Mouse (Mus musculus) induced T-regulatory cell, adult 2 months (primary cell): ENCODE results near the gene Mapkapk2.
A peak's percentile ranks its signal among the peaks of the same experiment; 100 is the strongest.

Experiments used
- DNase-seq: peaks from one replicate; pipeline ENCODE4 v3.0.0-alpha.2; 2012; ENCODE audit warnings: low read depth

Gene Mapkapk2

DNA sequence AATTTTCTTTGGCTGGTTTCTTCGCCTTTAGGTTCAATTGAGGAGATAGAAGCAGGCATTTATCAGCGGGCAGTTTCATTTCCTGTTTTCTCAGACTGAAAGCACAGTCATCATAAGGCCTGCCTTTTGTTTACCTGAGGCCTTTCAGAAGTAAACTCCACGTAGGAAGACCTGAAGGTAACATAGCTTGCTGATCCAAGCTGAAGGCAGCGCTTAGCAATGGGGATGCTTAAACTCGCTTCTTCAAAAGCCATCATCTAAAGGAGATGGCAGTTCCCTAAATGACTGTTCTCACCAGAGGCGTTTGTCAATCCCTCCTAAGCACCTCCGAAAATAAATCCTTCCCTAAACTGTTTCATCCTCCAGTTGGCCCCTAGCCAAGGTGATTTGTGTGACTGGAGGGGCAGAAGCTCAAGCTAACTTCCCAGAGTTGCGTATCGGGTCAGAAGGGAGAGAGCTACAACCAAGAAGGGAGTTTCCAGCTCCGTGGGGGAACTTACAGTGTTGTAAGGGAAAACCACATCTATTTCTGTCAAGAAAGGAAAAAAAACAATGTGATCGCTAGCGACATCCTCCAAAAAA, 13.0 kb upstream of the Mapkapk2 start:
- DNase-seq: peak; percentile 89

DNA sequence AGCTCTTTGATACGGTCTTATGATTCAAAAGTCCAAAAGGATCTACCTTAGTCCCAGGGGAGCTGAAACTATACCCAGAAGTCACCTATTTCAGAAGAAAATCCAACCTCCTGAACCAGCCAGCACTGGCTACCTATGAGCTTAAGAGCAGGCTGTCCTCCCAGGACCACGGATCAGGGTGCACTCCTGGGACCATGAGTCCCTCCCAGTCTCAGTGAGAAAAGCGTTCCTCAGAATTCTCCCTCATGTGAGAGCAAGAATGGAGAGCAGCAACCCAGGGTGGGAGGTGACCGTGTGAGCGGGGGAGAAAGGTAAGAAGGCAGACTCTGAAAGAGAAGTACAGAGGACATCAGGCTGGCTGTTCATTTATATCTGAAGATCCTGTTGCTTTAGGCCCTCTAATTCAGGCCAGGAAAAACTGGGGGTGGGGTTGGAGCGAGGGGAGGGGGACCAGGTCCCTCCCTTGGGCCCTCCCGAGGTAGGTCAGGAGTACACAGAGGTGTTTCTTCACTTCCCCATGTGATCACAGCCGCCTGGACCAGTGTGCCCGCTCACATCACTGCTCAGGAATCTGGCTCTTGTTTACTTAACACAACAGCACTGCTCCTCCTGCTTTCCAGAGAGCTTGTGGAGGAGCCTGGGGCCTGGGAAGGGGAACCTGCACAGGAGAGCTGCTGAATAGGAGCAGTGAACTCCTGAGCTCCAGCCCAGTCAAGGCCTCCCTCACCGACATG, 10.1 kb upstream of the Mapkapk2 start:
- no peak for DNase-seq

DNA sequence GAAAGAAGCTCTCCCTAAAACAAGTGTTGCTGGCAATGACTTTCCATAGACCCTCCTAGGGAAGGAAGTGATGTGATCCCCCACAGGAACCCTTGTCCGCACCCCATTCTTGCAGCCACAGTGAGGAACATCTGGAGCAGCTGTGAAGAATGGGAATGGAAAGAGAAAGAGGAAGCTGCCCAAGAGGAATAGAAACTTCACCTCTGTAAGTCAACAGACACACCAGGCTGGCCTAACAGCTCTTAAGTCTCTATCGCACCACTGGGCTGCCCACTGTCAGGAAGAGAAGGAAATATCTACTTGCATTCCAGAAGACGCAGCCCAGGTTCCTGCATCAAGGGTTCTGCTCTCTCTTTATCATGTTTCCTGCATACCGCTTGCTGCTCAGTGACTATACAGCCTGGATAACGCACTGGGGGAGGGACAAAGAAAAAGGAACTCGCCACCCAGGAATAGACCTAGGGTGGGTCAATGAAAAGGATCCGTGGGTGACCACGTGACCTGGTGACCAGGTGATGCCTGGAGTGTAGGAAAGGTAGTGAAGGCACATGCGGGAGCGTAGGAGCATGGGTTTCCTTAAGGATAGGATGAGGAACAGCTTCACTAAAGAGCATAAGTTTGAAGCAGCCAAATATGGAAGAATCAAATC, 6.3 kb upstream of the Mapkapk2 start:
- DNase-seq: no peak

DNA sequence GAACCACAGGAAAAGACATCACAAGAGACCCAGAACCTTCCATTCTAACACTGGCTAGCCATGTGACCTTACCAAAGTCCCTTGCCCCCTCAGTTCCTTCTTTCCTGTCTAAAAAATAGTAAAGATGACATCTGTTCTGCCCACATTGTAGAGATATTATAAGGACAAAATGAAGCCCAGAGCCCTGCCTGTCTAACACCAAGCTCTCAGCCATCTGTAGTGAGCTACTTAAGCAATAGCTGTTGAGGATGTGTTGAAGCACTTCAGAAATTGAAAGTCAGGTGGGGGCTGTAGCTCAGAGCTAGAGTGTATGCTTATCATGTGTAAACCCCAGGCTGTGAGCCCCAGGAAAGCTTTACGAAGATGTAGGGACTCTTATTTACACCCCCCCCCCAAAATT, 3.2 kb upstream of the Mapkapk2 start:
- DNase-seq: no peak

DNA sequence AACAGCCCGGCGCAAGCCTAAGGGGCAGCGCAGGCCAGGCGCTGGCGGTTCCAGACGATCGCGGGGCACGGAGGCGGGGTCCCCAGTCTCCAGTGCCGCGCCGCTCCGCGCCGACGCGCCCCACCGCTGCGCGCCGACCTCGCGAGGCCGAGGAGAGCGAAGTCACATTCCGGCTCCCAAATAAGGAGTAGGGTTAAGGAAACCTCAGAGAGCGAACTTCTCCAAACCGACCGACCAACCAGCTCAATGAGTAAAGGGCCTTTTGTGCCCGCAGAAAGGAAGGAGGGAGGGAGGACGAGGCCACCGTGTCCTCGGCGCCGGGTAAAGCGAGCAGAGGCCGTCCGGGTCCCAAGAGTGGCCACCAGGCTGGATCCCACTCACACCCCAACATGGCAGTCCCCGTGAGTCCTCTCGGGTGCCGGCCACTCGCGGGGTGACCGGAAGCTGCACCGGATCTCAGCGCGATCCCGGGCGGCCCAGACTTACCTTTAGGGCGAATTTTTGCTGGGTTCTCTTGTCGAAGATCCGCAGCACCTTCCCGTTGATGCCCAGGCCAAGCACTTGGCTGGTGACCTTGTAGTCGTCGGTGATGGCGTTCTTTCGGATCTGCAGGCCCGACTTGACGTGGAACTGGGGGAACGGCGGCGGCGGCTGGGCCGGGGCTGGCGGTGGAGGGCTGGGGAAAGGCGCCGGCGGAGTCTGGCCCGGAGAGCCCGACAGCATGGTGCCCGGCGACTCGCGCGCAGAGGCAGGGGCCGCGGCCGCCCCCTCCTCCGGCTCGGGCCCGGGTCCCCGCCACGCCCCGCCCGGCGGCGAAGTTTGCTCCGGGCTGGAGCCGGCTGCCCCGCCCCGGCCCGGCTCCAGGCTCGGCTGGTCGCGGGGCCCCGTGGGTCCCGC, 575 bp downstream of the Mapkapk2 start:
- DNase-seq: peak; percentile 77

DNA sequence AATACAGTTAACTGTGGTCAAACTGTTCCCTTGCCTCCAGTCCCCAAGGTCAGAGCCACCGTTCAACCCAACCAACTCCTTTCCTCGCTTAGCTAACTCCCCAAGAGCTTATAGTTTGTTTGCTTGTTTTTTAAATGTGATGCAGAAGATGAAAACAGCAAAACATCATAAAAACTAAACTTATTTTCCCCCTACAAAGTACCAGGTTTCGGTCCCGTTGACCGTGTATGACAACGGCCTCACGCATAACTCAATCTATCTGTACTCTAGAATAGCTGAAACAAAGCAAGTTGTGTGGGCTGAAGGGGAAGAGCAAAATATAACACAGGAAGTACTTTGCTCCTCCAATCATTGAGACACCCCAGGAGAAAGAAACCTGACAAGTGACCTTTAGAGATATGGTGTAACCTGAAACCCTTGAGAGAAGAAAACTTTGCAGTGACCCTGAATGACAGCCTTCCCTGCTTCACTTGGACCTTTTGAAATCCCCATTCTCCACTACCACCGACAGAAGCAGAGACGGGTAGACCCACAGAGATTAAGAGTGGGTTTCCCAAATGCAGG, 1.4 kb downstream of the Mapkapk2 start:
- peak; percentile 74 for DNase-seq

DNA sequence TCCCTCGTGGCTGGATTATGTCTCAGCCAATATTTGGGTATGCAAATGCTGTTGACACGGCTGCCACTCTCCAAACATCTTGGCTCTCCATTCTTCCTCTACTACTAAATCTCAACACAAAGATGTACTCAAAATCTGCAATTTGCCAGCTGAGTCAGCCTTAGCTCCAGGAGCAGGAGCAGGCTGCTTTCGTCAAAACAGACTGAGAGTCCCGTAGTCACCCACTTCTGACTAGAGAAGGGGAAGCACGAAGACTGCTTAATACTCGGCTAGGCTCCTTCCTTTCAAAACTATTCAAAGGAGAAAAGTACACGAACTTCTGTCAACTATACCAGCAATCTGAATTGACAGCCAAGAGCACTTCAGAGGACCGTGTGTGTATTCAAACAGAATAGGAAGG, 2.1 kb downstream of the Mapkapk2 start:
- peak; percentile 49 for DNase-seq

DNA sequence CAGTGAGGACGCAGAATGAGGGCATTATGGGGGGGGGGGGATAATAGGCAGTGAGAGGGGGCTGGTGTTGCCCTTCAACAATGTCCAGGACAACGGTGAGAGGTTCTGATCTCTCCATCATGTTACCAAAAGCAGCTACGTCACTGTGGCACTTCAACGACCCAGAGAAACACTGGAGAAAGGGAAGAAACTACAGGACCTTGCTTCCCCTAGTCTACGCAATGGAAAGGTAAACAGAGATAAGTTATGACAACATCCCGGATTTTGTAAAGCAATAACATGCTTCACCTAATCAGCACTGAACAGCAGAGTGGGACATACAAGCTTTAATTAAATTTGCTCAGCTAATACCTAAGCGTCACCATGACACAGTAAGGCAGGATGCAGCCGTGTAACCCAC, 3.7 kb downstream of the Mapkapk2 start:
- DNase-seq: no peak

DNA sequence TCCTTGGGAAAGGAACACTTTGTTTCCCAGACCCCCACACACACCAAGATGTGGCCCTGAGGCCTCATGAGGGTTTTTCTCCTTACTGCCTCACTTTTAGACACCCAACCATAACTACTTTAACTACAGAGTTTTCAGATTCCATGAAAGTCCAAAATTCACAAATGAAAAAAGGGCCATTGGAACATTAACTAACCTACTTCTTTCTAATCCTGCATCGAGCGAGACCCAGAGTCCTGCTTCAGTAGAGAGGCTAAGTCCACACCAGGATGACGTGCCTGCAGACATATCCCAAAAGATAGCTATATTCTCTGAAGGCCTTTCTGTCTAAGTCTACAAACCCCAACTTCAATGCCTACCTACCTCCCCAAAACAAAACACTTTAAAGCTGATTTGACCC, 4.8 kb downstream of the Mapkapk2 start:
- DNase-seq: no peak

DNA sequence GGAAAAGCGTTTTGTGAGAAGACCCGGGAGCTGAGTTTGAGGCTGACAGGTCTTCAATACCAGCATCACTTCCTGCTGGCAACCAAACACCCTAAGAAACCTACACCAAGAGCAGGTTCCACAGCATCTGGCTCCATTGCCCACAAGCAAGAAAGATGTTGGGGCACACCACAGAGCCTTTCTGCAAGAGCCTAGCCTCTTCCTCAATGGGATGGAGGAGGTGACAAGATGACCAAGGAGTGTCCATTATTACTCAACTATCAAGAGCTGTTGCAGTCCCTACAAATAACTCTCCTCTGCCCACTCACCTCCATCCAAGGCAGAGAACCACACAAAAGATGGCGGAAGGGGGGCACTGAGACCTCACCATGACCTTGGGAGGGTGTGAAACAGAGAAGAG, 5.5 kb downstream of the Mapkapk2 start:
- DNase-seq: peak; percentile 26

DNA sequence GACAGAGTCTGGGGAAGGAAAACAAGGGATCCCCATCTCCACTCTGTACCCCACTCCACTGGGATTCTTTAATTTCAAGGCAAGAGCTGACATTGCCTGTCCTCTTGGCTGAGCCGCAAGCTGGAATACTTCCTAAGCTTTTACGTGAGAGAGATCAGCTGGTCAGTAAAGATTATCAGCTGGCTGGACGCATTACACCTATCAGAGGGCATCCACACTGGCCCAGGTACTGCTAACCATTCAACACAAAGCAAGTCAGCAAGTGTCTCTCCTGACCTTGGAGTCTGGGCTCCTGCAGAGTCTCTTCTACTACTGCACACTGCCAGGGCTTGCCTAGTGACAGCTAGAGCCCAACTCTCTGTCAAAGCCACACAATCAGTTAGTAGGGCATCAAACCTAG, 6.1 kb downstream of the Mapkapk2 start:
- no peak for DNase-seq

DNA sequence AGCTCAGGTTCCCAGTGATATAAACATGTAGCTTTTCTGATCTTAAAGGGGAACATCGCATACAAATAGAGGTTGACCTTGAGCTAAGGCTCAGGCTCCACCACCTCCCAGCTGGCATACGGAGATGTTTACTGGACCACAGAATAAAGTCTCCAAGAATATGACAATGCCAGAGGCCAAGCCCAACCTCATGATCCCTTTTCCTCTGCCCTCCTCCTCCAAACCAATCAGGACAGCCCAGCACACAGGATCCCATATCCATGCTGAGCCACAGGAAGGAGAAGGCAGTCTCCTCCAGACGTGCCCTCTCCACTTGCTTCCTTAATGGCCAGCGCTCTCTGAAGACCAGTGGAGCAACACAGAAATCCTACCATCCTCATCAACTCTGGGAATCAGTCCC, 6.7 kb downstream of the Mapkapk2 start:
- no peak for DNase-seq

DNA sequence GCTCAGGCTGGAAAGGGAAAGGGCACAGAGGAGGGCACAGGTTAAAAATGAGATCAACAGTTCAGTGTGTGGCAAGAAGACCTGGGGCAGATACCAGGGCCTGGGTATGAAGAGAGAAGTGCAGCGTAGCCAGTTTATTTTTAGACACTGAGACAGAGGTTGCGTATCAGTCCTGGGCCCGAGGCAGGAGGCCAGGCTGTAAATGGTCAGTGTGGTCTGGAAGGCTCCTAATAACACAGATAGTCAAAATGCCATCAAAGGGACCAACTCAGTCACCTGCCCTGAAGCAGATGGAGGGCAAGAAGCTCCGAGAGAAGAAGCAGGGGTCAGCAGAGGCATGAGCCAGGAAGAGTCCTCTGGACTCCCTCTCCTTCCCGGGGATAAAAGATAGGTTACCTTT, 7.4 kb downstream of the Mapkapk2 start:
- no peak for DNase-seq

DNA sequence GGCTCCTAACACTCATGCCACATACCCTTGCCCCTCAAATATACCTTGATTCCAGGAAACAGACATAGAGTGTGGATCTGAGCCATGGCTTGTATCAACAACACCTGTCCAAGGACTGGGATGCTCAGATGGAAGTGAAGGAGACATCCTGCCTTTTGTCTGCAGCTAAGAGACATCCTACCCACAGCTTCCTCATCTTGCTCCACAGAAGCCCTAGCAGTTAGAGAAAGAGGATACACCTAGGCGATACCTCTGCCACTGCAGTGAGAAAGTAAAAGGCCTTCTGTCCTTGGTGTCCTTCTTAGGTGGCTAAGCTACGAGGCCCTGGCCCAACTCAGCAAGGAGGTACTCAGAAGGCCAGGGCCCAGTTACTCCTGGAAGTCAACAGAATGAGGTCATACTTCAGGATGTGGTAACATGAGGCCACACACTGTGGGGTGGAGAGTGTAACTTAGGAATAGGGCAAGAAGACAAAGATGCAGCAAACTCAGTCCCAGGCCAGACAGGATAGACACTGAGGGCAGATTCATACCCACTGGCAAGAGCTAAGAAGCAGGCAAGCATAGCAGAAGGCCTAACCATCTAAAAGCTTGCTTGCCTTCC, 8.0 kb downstream of the Mapkapk2 start:
- DNase-seq: peak; percentile 61

DNA sequence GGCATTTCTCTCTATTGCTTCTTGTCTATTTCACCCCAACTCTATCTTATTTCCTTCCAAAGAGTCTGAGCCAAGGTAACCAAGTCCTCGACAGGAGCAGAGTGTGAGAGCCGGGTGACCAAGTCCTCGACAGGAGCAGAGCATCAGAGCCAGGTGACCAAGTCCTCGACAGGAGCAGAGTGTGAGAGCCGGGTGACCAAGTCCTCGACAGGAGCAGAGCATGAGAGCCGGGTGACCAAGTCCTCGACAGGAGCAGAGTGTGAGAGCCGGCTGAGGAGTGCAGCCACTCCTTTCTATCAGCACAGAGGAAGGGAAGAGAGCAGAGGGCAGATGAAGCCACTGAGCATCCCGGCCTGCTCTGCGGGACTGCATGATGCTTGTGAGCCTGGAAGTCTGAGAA, 9.1 kb downstream of the Mapkapk2 start:
- no peak for DNase-seq

DNA sequence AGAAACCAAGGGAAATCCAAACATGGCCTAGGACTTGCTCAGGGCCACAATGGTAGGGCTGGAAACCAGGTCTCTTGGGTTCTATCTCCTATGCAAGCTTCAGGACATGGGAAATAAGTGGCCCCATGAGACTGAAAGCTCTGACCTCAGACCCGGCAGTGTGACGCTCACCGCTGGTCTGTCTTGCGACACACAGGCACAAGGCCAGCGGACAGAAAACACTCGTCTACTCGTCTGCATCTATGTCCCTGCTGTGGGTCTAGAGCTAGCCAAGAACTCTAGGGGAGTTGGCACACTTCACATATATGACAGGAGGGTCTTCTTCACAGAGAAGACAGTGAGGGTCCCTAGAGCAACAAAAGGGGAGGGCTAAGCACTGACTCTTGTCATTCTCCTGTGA, 10.7 kb downstream of the Mapkapk2 start:
- DNase-seq: no peak

DNA sequence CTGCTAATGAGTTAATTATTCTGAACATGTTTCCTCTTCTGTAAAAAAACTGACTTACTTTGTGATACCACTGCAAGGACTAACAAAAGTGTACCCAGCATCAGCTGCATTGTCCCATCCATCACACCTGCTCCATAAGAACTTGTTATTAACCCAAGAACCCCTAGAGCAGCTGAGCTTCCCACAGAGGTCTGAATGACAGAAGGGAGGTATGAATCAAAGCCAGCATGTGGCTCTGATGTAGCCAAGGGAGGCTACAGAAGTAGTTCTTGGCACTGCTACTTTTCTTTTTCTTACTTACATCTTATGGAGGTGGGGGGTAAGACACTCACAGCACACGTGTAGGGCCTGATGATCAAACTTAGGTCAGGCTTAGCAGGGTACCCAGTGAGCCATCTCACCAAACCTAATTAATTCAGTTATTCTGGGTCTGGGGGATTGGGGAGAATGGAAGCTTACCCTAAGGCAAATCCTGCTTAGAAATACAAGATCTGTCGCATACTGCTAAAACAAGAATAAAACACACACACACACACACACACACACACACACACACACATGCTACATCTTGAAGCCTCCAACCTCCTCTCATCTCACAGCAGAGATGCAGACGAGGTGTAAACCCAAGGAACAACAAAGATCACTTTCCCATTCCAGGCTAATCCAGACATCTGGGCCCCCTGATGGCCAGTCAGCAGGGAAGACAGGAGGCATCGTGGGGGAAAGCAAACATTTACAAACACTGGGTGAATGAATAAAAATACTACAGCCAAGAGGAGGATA, 11.5 kb downstream of the Mapkapk2 start:
- DNase-seq: no peak

DNA sequence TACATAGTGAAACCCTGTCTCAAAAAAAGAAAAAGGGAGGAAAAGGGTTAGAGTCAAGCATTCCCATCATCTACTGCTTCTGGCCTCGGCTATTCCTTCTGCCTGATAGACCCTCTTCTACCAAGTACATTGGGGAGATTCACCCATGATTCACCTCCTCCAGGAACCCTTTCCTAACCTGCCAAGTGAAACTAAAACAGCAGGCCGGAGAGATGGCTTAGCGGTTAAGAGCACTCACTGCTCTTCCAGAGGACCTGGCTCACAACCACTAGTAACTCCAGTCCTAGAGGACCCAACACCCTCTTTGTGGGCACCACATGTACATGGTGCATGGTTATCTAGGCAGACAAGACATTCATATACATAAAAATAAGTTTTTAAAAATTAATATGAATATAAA, 12.4 kb downstream of the Mapkapk2 start:
- DNase-seq: peak; percentile 53

DNA sequence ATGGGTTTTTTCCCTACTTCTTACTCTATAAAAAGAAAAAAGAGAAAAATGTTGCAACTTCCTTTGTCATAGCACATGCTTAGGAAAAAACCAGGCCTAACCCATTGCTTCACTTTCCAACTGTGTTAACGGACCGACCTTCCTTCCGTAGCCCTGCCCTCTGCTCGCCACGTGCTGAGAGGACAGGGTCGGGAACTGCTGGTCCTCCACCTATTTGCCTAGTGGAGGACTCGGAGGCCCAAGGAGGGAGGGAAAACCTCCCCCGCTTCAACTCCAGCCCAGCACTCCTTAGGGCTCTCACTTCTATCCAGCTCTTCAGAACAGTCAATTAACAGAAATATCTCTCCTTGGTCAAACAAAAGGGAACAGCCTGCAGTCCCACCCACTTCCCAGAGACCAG, 13.3 kb downstream of the Mapkapk2 start:
- no peak for DNase-seq

DNA sequence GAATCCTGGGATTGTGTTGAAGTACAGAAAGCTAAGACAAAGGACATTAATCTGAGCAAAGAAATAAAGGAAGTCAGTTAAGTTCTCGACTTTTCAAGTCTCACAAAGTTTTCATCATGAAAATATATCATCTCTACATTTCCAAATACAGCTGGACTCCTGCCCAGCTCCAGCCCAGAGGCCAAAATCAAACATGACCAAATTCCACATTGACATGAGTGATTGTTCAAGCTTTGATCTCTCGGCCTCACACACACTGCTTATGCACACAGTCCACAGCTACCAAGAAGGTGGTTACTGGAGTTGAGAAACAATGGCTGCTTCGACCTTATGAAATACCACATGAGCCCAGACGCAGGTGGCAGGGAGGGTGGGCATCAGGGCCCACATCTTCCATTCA, 14.0 kb downstream of the Mapkapk2 start:
- DNase-seq: no peak

DNA sequence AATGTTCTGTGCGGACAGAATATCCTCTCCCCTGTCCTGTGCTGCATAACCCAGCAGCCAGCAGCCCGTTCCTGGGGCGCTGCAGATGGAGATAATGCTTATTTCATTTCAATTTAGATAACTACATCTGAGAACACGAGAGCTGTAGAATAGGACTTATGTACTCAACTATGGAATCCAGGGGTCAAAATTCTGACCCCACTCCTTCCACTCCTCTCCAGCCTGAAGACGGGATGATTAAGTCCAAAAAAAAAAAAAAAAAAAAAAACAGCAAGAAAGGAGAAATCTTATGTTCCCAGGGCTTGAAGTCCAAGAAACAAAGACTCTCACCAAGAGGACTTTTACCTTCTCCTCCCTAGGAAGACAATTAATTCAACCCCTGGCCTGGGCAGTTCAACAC, 14.5 kb downstream of the Mapkapk2 start:
- DNase-seq: no peak
